Mouse (Mus musculus): ENCODE measurements around the gene Sdk1. TPM values are rescaled to one million over a fixed set of nuclear protein-coding genes. Genes with fewer than 3 reads are reported as not detected.

Sdk1 gene
- total and polyA plus RNA-seq, 3 experiments, result 0.33 to 1.0 (median 0.94) TPM

- H3K9ac ChIP-seq (ENCODE audit: low read depth, low read length), result no peak overlapping the region
- no peaks in the 10 kb centered on the region for H3K36me3 ChIP-seq (ENCODE audit: control insufficient read depth, insufficient read depth, low read length)
- no peak overlapping the region for H3K4me3 ChIP-seq
- intact Hi-C loops (cut with DNase I), result no loop called here
- TF ChIP-seq EP300 (IDR thresholded peaks at IDR 0.05; ENCODE audit: insufficient read depth, low read depth, low read length) (no peak), POLR2A (IDR thresholded peaks at IDR 0.05; ENCODE audit: insufficient read depth, low read depth, low read length) (no peak), CTCF (IDR thresholded peaks at IDR 0.05) (no peak)
- H3K27ac ChIP-seq, result no peak overlapping the region
- H3K79me2 ChIP-seq (replicated peaks; ENCODE audit: control insufficient read depth, insufficient read depth, low read length), result no peaks in the 10 kb centered on the region
- no peaks in the 10 kb centered on the region; the same call in 1 of the 2 replicates for H3K27me3 ChIP-seq (ENCODE audit: control insufficient read depth, insufficient read depth, low read length)
- WGBS, result 41% methylated on average over 3 of the region's 3 CpGs
- no peak for DNase-seq
- no peaks in the 10 kb centered on the region; the same call in 1 of the 2 replicates for H3K4me1 ChIP-seq (ENCODE audit: control insufficient read depth, insufficient read depth, low read length)
These were observed 669.2 kb downstream of the Sdk1 start for GRCm38 (mm10) chr5:141910444-141910843.

GRCm38 (mm10) chr5:141910886-141911285 is 669.6 kb downstream of the Sdk1 start:
- no peaks in the 10 kb centered on the region for H3K79me2 ChIP-seq (replicated peaks; ENCODE audit: control insufficient read depth, insufficient read depth, low read length)
- no peaks in the 10 kb centered on the region; the same call in 1 of the 2 replicates for H3K4me1 ChIP-seq (ENCODE audit: control insufficient read depth, insufficient read depth, low read length)
- no peaks in the 10 kb centered on the region; the same call in 1 of the 2 replicates for H3K27me3 ChIP-seq (ENCODE audit: control insufficient read depth, insufficient read depth, low read length)
- TF ChIP-seq CTCF (IDR thresholded peaks at IDR 0.05), result peak; percentile 42
- no peak for TF ChIP-seq POLR2A (IDR thresholded peaks at IDR 0.05; ENCODE audit: insufficient read depth, low read depth, low read length)
- H3K27ac ChIP-seq, result no peak overlapping the region
- 43% methylated on average over 8 of the region's 8 CpGs for WGBS
- no peaks in the 10 kb centered on the region for H3K36me3 ChIP-seq (ENCODE audit: control insufficient read depth, insufficient read depth, low read length)
- no peak for DNase-seq
- intact Hi-C loops (cut with DNase I), result no loop called here
- H3K4me3 ChIP-seq, result no peak overlapping the region
- H3K9ac ChIP-seq (ENCODE audit: low read depth, low read length), result no peak overlapping the region

DNA sequence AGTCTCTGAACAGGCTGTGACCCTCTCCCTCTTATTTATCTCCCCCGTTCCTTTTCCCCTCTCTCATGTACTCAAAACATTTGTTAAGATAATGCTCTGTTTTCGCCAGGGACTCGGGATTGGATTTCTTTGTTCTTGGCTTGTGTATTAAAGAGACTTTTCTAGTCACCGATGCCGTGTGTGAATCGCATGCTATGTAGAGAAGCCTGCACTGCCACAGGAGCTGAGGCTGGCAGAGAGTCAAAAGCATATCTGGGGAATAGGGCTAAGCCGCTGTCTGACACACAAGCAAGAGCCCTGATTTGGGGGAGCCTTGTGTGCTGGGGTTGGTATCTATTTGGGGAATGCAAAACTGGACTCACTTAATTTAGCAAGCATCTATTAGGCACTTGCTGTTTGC is 671.6 kb downstream of the Sdk1 start:
- intact Hi-C loops (cut with DNase I), result no loop called here
- H3K9ac ChIP-seq (ENCODE audit: low read depth, low read length), result no peak overlapping the region
- H3K4me3 ChIP-seq, result no peak overlapping the region

GRCm38 (mm10) chr5:141916954-141917353 is 675.7 kb downstream of the Sdk1 start:
- 16% methylated on average over 2 of the region's 2 CpGs for WGBS
- intact Hi-C loops (cut with DNase I), result no loop called here
- Histone ChIP-seq H3K4me1 (ENCODE audit: control insufficient read depth, insufficient read depth, low read length) (peaks cover 1% of the 10 kb centered on the region; the same call in 1 of the 2 replicates), H3K4me3 (no peak overlapping the region), H3K27ac (no peak overlapping the region), H3K27me3 (ENCODE audit: control insufficient read depth, insufficient read depth, low read length) (no peaks in the 10 kb centered on the region), H3K9ac (ENCODE audit: low read depth, low read length) (no peak overlapping the region), H3K79me2 (replicated peaks; ENCODE audit: control insufficient read depth, insufficient read depth, low read length) (no peaks in the 10 kb centered on the region), H3K36me3 (ENCODE audit: control insufficient read depth, insufficient read depth, low read length) (no peaks in the 10 kb centered on the region)
- DNase-seq, result peak; percentile 43 to 51
- TF ChIP-seq CTCF (IDR thresholded peaks at IDR 0.05) (no peak), POLR2A (IDR thresholded peaks at IDR 0.05; ENCODE audit: insufficient read depth, low read depth, low read length) (no peak), EP300 (IDR thresholded peaks at IDR 0.05; ENCODE audit: insufficient read depth, low read depth, low read length) (no peak)

More for the DNA sequence above, 671.6 kb downstream of the Sdk1 start:
- Histone ChIP-seq H3K27me3 (ENCODE audit: control insufficient read depth, insufficient read depth, low read length) (no peaks in the 10 kb centered on the region), H3K79me2 (replicated peaks; ENCODE audit: control insufficient read depth, insufficient read depth, low read length) (no peaks in the 10 kb centered on the region), H3K36me3 (ENCODE audit: control insufficient read depth, insufficient read depth, low read length) (no peaks in the 10 kb centered on the region), H3K27ac (no peak overlapping the region), H3K4me1 (ENCODE audit: control insufficient read depth, insufficient read depth, low read length) (peaks cover 1% of the 10 kb centered on the region; the same call in 1 of the 2 replicates)
- 36% methylated on average over 7 of the region's 7 CpGs for WGBS
- DNase-seq, result no peak
- TF ChIP-seq CTCF (IDR thresholded peaks at IDR 0.05) (no peak), POLR2A (IDR thresholded peaks at IDR 0.05; ENCODE audit: insufficient read depth, low read depth, low read length) (no peak)

GRCm38 (mm10) chr5:141939000-141939399 is 697.7 kb downstream of the Sdk1 start:
- no peaks in the 10 kb centered on the region for H3K4me1 ChIP-seq (ENCODE audit: control insufficient read depth, insufficient read depth, low read length)
- H3K27ac ChIP-seq, result no peak overlapping the region
- WGBS, result 71% methylated on average over 9 of the region's 9 CpGs
- DNase-seq, result no peak
- no peaks in the 10 kb centered on the region for H3K27me3 ChIP-seq (ENCODE audit: control insufficient read depth, insufficient read depth, low read length)
- no peaks in the 10 kb centered on the region for H3K36me3 ChIP-seq (ENCODE audit: control insufficient read depth, insufficient read depth, low read length)
- TF ChIP-seq EP300 (IDR thresholded peaks at IDR 0.05; ENCODE audit: insufficient read depth, low read depth, low read length), result no peak
- TF ChIP-seq POLR2A (IDR thresholded peaks at IDR 0.05; ENCODE audit: insufficient read depth, low read depth, low read length), result no peak
- TF ChIP-seq CTCF (IDR thresholded peaks at IDR 0.05), result no peak
- no peak overlapping the region for H3K4me3 ChIP-seq
- intact Hi-C loops (cut with DNase I), result no loop called here
- no peaks in the 10 kb centered on the region for H3K79me2 ChIP-seq (replicated peaks; ENCODE audit: control insufficient read depth, insufficient read depth, low read length)
- H3K9ac ChIP-seq (ENCODE audit: low read depth, low read length), result no peak overlapping the region

- 91% methylated on average over 8 of the region's 8 CpGs for WGBS
- Histone ChIP-seq H3K36me3 (ENCODE audit: control insufficient read depth, insufficient read depth, low read length) (no peaks in the 10 kb centered on the region), H3K27me3 (ENCODE audit: control insufficient read depth, insufficient read depth, low read length) (no peaks in the 10 kb centered on the region), H3K4me1 (ENCODE audit: control insufficient read depth, insufficient read depth, low read length) (no peaks in the 10 kb centered on the region), H3K27ac (no peak overlapping the region), H3K79me2 (replicated peaks; ENCODE audit: control insufficient read depth, insufficient read depth, low read length) (no peaks in the 10 kb centered on the region), H3K9ac (ENCODE audit: low read depth, low read length) (no peak overlapping the region), H3K4me3 (no peak overlapping the region)
- intact Hi-C loops (cut with DNase I), result no loop called here
- TF ChIP-seq CTCF (IDR thresholded peaks at IDR 0.05) (no peak), POLR2A (IDR thresholded peaks at IDR 0.05; ENCODE audit: insufficient read depth, low read depth, low read length) (no peak), EP300 (IDR thresholded peaks at IDR 0.05; ENCODE audit: insufficient read depth, low read depth, low read length) (no peak)
- no peak for DNase-seq
These were observed 699.3 kb downstream of the Sdk1 start for GRCm38 (mm10) chr5:141940636-141941035.

Measured in heart, adult 2 months (tissue).